Mouse (Mus musculus): ENCODE measurements at regions not wholly inside any gene's neighbourhood (a gene's known extent, or its start where the extent isn't known, plus 50 kb on each side); places are given as distances from the start of the nearest gene placed in this dataset.

GRCm38 (mm10) chr3:34384965-34385505 lies 265.2 kb upstream of the Sox2 start:
- no peak for DNase-seq (ENCODE audit: low read depth, low spot score)

GRCm38 (mm10) chr3:34377913-34378312 lies 272.3 kb upstream of the Sox2 start:
- DNase-seq (ENCODE audit: low read depth, low spot score), result peak; percentile 10

- DNase-seq (ENCODE audit: low read depth, low spot score), result no peak
These were observed 272.9 kb upstream of the Sox2 start for GRCm38 (mm10) chr3:34377329-34377728.

- DNase-seq (ENCODE audit: low read depth, low spot score), result no peak
These were observed 278.8 kb upstream of the Sox2 start for GRCm38 (mm10) chr3:34371418-34371817.

- DNase-seq (ENCODE audit: low read depth, low spot score), result no peak
These were observed 257.0 kb upstream of the Dnajc19 start for GRCm38 (mm10) chr3:34338100-34338499.

- DNase-seq (ENCODE audit: low read depth, low spot score), result peak; percentile 35
These were observed 252.4 kb upstream of the Dnajc19 start for GRCm38 (mm10) chr3:34333555-34333954.

GRCm38 (mm10) chr3:34331889-34332276 lies 250.8 kb upstream of the Dnajc19 start:
- DNase-seq (ENCODE audit: low read depth, low spot score), result no peak

GRCm38 (mm10) chr3:34330970-34331888 lies 250.1 kb upstream of the Dnajc19 start:
- peak; percentile 37 for DNase-seq (ENCODE audit: low read depth, low spot score)

- DNase-seq (ENCODE audit: low read depth, low spot score), result peak; percentile 86
These were observed 247.7 kb upstream of the Dnajc19 start for GRCm38 (mm10) chr3:34328865-34329264.

- DNase-seq (ENCODE audit: low read depth, low spot score), result no peak
These were observed 244.5 kb upstream of the Dnajc19 start for GRCm38 (mm10) chr3:34325669-34326068.

- no peak for DNase-seq (ENCODE audit: low read depth, low spot score)
These were observed 241.5 kb upstream of the Dnajc19 start for GRCm38 (mm10) chr3:34322527-34323210.

GRCm38 (mm10) chr3:34314798-34315197 lies 233.7 kb upstream of the Dnajc19 start:
- no peak for DNase-seq (ENCODE audit: low read depth, low spot score)

- no peak for DNase-seq (ENCODE audit: low read depth, low spot score)
These were observed 233.3 kb upstream of the Dnajc19 start for GRCm38 (mm10) chr3:34314393-34314792.

- DNase-seq (ENCODE audit: low read depth, low spot score), result no peak
These were observed 230.8 kb upstream of the Dnajc19 start for GRCm38 (mm10) chr3:34311944-34312343.

- no peak for DNase-seq (ENCODE audit: low read depth, low spot score)
These were observed 218.5 kb upstream of the Dnajc19 start for GRCm38 (mm10) chr3:34299637-34300036.

- DNase-seq (ENCODE audit: low read depth, low spot score), result peak; percentile 47
These were observed 206.7 kb upstream of the Dnajc19 start for GRCm38 (mm10) chr3:34287836-34288235.

GRCm38 (mm10) chr3:34270154-34270553 lies 189.0 kb upstream of the Dnajc19 start:
- peak; percentile 37 for DNase-seq (ENCODE audit: low read depth, low spot score)

GRCm38 (mm10) chr3:34266462-34266861 lies 185.3 kb upstream of the Dnajc19 start:
- peak; percentile 40 for DNase-seq (ENCODE audit: low read depth, low spot score)

GRCm38 (mm10) chr3:34264811-34265210 lies 183.7 kb upstream of the Dnajc19 start:
- DNase-seq (ENCODE audit: low read depth, low spot score), result no peak

GRCm38 (mm10) chr3:34252730-34253337 lies 171.7 kb upstream of the Dnajc19 start:
- DNase-seq (ENCODE audit: low read depth, low spot score), result peak; percentile 20

GRCm38 (mm10) chr3:34242126-34242525 lies 161.0 kb upstream of the Dnajc19 start:
- no peak for DNase-seq (ENCODE audit: low read depth, low spot score)

- DNase-seq (ENCODE audit: low read depth, low spot score), result peak; percentile 84
These were observed 158.9 kb upstream of the Dnajc19 start for GRCm38 (mm10) chr3:34239978-34240377.
